Mouse (Mus musculus): ENCODE results near the gene Igfbp3. TPM values are rescaled to one million over a fixed set of nuclear protein-coding genes. Genes with fewer than 3 reads are reported as not detected.

The Igfbp3 gene
- polyA plus RNA-seq (2014; fragmentation: Illumina TruSeq; extraction: RNeasy Lipid Tissue Mini Kit (QIAGEN cat#74804); ENCODE audit: insufficient read depth, low read depth, low replicate concordance) = 80.7 TPM

DNA sequence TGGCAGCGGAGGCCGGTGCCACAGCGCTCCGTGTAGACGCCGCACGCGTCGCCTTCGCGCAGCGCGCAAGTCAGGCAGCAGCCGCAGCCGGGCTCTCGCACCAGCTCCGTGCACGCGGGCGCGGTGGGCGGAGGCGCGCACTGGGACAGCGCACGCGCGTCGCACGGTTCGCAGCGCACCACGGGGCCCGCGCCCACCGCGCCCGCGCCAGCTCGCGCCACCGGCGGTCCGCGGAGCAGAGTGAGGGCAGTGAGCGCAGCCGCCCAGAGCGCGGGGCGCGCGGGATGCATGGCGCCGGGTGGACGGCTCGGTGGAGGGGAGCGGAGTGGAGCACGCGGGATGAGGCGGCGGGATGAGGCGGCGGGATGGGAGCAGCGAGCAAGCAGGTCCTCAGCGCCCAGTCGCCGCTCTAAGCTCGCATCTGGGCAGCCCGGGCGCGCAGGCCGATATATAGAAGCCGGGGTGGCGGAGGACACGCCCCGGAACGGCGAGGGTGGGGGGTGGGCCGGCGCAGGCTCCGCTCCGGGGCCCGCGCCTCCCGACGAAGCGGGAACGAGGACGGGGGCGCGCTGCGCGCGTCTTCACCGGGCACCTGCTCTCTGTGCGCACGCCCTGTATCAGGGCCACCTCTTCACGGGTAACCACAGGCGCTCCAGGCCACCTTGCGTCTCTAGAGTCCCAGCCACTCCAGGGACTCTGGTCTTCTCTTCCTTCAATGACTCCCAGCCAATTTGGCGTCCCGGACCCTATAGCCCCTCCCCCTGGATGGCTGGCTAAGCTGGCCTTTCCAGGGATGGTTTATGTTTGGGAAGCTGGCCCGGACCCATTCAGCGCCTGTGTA, at the start of gene Igfbp3:
Gene Igfbp3, minus strand, starts transcription at position 423 of the 841 bp plus-strand sequence.

DNA sequence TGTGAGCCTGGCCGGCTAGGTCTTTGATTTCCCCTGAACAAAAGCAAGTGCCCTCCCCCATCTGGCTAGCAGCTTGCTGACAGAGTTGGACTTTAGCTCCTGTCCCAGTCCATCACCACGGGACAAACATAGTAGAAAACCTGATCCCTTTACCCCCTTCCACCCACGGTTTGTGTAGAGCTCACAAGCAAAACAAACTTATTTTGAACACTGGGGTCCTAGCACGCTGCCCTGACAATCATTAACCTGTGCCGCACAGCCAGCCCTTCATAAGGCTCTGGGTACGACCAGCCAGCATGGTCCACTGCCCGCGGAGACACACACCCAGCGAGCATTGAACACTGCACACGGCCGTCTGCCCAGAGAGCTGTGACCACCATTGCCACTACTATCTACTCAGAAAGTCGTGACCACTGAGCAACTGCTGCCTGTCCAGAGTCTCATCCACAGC, 16.2 kb downstream of the Igfbp3 start, which contains the start of gene Igfbp1:
Gene Igfbp1, plus strand, starts transcription at position 292 of the 451 bp plus-strand sequence.

DNA sequence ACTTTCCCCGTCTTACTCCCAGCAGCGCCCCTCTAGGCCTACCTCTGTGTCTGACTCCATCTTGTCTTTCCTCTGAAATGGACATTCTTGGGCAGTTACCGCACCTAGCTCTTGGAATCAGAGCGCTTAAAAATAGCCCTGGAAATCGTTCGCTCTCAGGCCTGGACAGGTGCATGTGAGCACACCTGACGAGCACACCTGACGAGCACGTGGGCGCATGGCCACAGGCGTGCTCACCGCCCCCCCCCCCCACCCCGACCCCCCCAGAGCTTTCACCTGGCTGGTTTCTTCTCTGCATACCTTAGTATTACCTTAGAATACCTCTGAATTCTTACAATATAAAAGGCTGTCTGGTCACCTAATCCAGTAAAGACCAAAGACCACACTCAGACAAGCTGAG, 25.3 kb downstream of the Igfbp3 start, which contains the start of gene Gm11985:
Gene Gm11985, minus strand, starts transcription at position 101 of the 400 bp plus-strand sequence.

Other genes starting within 250 kb of the Igfbp3 start
- 0.17 TPM for gene Adcy1, start 150.4 kb downstream of the Igfbp3 start, polyA plus RNA-seq (2014; fragmentation: Illumina TruSeq; extraction: RNeasy Lipid Tissue Mini Kit (QIAGEN cat#74804); ENCODE audit: insufficient read depth, low read depth, low replicate concordance)
- gene Gm11985, start 25.4 kb downstream of the Igfbp3 start, polyA plus RNA-seq (2014; fragmentation: Illumina TruSeq; extraction: RNeasy Lipid Tissue Mini Kit (QIAGEN cat#74804); ENCODE audit: insufficient read depth, low read depth, low replicate concordance) = not detected
- gene Igfbp1, start 16.1 kb downstream of the Igfbp3 start, polyA plus RNA-seq (2014; fragmentation: Illumina TruSeq; extraction: RNeasy Lipid Tissue Mini Kit (QIAGEN cat#74804); ENCODE audit: insufficient read depth, low read depth, low replicate concordance) = not detected